Mouse (Mus musculus) midbrain, embryonic 14.5 days (tissue): ENCODE data around the gene Egfr. TPM values are rescaled to one million over a fixed set of nuclear protein-coding genes. Genes with fewer than 3 reads are reported as not detected.

Experiments used
- ATAC-seq: fragments of 200-750 bp; cut with Nextera tagmentation; 2 replicates; pipeline ENCODE4 v1.8.0; 2017; ENCODE audit warnings: moderate number of reproducible peaks, moderate library complexity; ENCODE audit not compliant: low FRiP score, low TSS enrichment
- DNase-seq: peaks from one replicate; pipeline ENCODE4 v3.0.0-alpha.2; 2015
- H3K27ac ChIP-seq: fragments of 300-500 bp; sonication (generic); replicated peaks from 2 replicates; pipeline ENCODE4 v1.5.1; 2014; ENCODE audit warnings: mild to moderate bottlenecking, low read depth, low read length, moderate library complexity
- H3K27me3 ChIP-seq: fragments of 300-500 bp; sonication (generic); 2 replicates; pipeline ENCODE4 v1.6.1; 2014; ENCODE audit warnings: low read length, control low read depth, mixed read lengths; ENCODE audit not compliant: control insufficient read depth, insufficient read depth
- H3K36me3 ChIP-seq: fragments of 300-500 bp; sonication (generic); 2 replicates; pipeline ENCODE4 v1.6.1; 2014; ENCODE audit warnings: low read length, control low read depth; ENCODE audit not compliant: control insufficient read depth, insufficient read depth
- H3K4me1 ChIP-seq: fragments of 300-500 bp; sonication (generic); 2 replicates; pipeline ENCODE4 v1.6.1; 2014; ENCODE audit warnings: mild to moderate bottlenecking, antibody characterized with exemption, low read length, control low read depth; ENCODE audit not compliant: control insufficient read depth, insufficient read depth
- H3K4me2 ChIP-seq: fragments of 300-500 bp; sonication (generic); 2 replicates; pipeline ENCODE4 v1.6.1; 2014; ENCODE audit warnings: mild to moderate bottlenecking, low read length, moderate library complexity
- H3K4me3 ChIP-seq: fragments of 300-500 bp; sonication (generic); replicated peaks from 2 replicates; pipeline ENCODE4 v1.5.1; 2014; ENCODE audit warnings: low read depth, low read length
- H3K9ac ChIP-seq: fragments of 300-500 bp; sonication (generic); replicated peaks from 2 replicates; pipeline ENCODE4 v1.6.1; 2014; ENCODE audit warnings: mild to moderate bottlenecking, low read length, moderate library complexity
- H3K9me3 ChIP-seq: fragments of 300-500 bp; sonication (generic); 2 replicates; pipeline ENCODE4 v1.6.1; 2016; ENCODE audit warnings: low read length, control low read depth, mixed read lengths; ENCODE audit not compliant: control insufficient read depth
- WGBS: fragments of 180-500 bp; shearing (Covaris S2); extraction: QIAGEN DNeasy Blood & Tissue Kit; methylation state at CpG from one replicate; pipeline ENCODE4 v1.1.7; 2014; 5-methylcytosine and 5-hydroxymethylcytosine counted together
- polyA plus RNA-seq: library from polyadenylated mRNA; unstranded; fragments of >200 nt; fragmentation: Nextera tagmentation; extraction: Ambion mirVana; gene quantifications from 2 replicates; pipeline ENCODE4 v1.2.1, GENCODE M21; 2014

The Egfr gene
- polyA plus RNA-seq, 1 experiment from 2014 or later: 4.2 TPM

DNA sequence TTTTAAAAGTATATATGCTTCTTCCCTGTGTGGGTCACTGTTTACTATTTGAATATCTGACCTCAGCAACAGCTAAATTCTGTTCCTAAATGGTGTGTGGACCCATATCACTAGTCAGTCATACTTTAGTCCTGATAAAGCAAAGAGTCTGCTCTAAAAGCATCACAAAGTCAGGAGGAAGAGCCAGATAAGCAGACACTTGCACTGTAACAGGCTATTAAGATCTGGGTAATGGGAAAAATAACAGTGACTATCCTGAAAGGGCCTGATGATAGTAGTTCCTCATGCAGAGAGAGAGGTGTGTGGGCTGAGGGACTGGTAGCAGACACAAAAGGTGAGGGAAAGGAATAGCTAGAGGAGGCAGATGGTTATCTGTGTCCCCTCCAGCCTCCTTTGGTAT is 61.3 kb downstream of the Egfr start:
- Histone ChIP-seq H3K27me3 (no peaks in the 10 kb centered on the region), H3K27ac (no peak overlapping the region), H3K9ac (no peak overlapping the region), H3K9me3 (no peaks in the 10 kb centered on the region), H3K36me3 (no peaks in the 10 kb centered on the region), H3K4me1 (no peaks in the 10 kb centered on the region), H3K4me3 (no peak overlapping the region), H3K4me2 (no peak overlapping the region)
- no peak for DNase-seq
- no peak for ATAC-seq

DNA sequence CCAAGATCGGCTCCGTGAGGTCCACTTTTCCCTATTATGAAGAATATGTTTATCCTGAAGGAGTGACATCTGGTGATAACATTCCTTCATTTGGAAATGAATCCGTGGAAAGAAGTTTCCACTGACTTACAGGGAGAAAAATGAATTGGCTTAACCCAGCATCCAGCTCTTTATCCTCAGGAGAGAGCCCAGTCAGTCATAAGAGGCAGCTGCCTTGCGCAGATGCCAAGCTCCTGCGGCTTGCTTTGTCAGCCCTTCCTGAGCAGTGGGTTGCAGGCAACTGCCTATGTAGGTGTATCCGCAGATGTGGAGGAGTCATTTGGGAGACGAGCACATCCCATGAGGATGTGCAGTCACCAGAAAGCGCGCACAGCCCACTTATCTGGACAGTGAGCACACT is 64.4 kb downstream of the Egfr start:
- no peak overlapping the region for H3K4me3 ChIP-seq
- no peaks in the 10 kb centered on the region for H3K27me3 ChIP-seq
- ATAC-seq (no peak), DNase-seq (no peak)
- no peak overlapping the region for H3K9ac ChIP-seq
- no peaks in the 10 kb centered on the region for H3K4me1 ChIP-seq
- no peak overlapping the region for H3K4me2 ChIP-seq
- no peaks in the 10 kb centered on the region for H3K36me3 ChIP-seq
- no peak overlapping the region for H3K27ac ChIP-seq
- WGBS: 94% methylated on average over 9 of the region's 9 CpGs
- no peaks in the 10 kb centered on the region for H3K9me3 ChIP-seq

DNA sequence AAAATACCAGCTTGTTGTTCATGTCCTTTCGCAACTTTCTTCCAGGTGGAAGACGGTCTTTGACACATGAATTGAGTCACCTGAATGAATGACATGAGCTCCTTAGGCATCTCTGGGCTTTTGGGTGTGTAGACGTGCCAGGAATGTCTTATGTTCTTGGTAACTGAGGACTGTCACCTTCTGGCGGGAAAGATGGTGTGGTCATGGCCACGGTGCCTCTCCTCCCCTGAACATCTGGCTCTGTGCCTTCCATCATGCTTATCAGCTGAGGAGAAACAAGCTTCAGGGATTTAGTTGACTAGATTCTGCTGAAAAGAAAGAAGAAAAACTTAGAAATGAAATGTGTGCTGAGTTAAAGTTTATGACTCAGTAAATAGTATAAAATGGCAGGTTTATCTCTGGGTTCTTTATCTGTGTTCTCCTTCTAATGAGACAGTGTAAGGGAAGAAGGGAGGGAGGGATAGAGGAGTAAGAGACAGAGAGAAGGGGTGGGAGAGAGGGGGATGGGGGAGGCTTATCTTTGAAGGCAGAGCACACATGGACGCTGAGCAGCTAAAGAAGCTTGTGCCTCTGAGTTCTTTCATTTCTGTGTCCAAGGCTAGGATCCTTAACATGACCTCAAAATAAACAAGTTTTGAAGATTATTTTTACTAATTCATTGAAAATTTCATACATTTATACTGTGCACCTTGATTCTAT is 65.5 kb downstream of the Egfr start:
- no peak overlapping the region for H3K4me3 ChIP-seq
- no peak for DNase-seq
- no peaks in the 10 kb centered on the region for H3K4me1 ChIP-seq
- no peak for ATAC-seq
- no peak overlapping the region for H3K27ac ChIP-seq
- no peak overlapping the region for H3K4me2 ChIP-seq
- 82% methylated on average over 6 of the region's 6 CpGs for WGBS
- no peaks in the 10 kb centered on the region for H3K27me3 ChIP-seq
- H3K9ac ChIP-seq: no peak overlapping the region
- no peaks in the 10 kb centered on the region for H3K36me3 ChIP-seq
- H3K9me3 ChIP-seq: no peaks in the 10 kb centered on the region

GRCm38 (mm10) chr11:16819424-16819823 is 67.4 kb downstream of the Egfr start:
- Histone ChIP-seq H3K4me3 (no peak overlapping the region), H3K27ac (no peak overlapping the region), H3K4me1 (no peaks in the 10 kb centered on the region), H3K9ac (no peak overlapping the region), H3K4me2 (no peak overlapping the region), H3K27me3 (no peaks in the 10 kb centered on the region), H3K9me3 (no peaks in the 10 kb centered on the region), H3K36me3 (no peaks in the 10 kb centered on the region)
- DNase-seq: no peak
- no peak for ATAC-seq
- WGBS: 96% methylated on average over 1 of the region's 1 CpGs

- DNase-seq: peak; percentile 9
- no peaks in the 10 kb centered on the region for H3K4me1 ChIP-seq
- ATAC-seq: no peak
- no peak overlapping the region for H3K9ac ChIP-seq
- H3K27ac ChIP-seq: no peak overlapping the region
- no peaks in the 10 kb centered on the region for H3K36me3 ChIP-seq
- no peaks in the 10 kb centered on the region for H3K27me3 ChIP-seq
- no peaks in the 10 kb centered on the region for H3K9me3 ChIP-seq
- H3K4me2 ChIP-seq: no peak overlapping the region
- no peak overlapping the region for H3K4me3 ChIP-seq
- 54% methylated on average over 6 of the region's 6 CpGs for WGBS
These were observed 68.1 kb downstream of the Egfr start for GRCm38 (mm10) chr11:16820138-16820537.

DNA sequence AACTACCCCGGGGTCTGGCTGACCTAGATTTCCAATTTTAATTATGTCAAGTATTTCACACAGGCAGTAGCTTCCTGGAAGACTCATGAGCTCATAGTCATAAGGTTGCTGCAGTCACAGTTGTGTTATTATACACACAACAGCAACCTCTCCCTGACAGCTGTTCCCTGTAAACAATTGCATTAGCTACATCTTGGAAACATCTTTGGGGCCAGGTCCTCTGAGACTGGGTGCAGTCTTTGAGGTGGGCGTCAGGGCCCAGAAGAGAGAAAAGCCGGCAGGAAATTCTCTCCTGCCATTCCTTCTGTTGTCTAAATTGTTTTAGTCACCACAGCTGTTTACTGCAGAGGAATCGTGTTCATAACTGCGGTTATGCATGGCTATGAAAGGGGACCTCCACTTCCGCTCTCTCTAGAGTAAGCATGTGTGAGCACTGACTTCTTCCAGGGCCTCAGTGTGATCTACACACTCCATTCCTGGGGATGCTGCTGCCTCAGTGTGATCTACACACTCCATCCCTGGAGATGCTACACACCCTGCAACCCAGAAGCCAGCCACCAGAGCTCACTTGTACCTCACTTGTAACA is 69.8 kb downstream of the Egfr start:
- Histone ChIP-seq H3K9me3 (no peaks in the 10 kb centered on the region), H3K36me3 (no peaks in the 10 kb centered on the region), H3K4me3 (no peak overlapping the region), H3K9ac (no peak overlapping the region), H3K27ac (no peak overlapping the region), H3K27me3 (no peaks in the 10 kb centered on the region), H3K4me2 (no peak overlapping the region), H3K4me1 (no peaks in the 10 kb centered on the region)
- DNase-seq: no peak
- 91% methylated on average over 6 of the region's 6 CpGs for WGBS
- no peak for ATAC-seq

DNA sequence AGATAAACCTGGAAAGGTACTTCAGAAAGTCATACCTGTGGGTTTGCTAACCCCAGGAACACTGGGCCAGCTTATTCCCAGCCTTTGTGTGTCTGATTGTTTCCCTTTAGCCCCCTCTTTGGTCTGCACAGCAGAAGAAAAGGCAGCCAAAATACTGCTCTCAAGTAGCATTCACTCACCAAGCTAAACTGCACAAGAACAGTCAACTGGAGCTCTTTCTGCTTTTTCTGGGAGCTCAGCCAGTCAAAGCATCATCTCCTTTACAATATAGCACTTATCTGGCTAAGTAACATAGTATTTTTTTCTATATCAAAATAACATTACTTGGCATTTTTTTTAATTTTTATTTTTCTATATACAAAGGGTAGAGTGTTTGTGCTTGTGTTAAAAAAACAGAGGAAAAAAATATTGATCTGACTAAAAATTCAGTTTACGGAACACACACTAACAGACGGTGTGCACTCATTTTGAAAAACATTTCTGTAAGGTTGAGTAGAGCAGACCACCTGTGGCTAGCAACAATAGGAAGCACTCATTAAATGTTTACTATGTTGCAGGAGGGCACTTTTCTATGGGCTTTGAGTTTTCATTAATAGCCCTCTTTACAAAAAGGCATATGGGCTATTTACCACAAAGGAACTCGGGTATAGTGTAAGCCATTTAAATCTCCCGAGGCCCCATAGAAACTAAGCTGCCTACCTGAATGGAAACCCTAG is 72.0 kb downstream of the Egfr start:
- Histone ChIP-seq H3K4me2 (no peak overlapping the region), H3K27ac (no peak overlapping the region), H3K27me3 (no peaks in the 10 kb centered on the region), H3K9ac (no peak overlapping the region), H3K4me3 (no peak overlapping the region), H3K9me3 (no peaks in the 10 kb centered on the region), H3K4me1 (no peaks in the 10 kb centered on the region), H3K36me3 (no peaks in the 10 kb centered on the region)
- ATAC-seq (no peak), DNase-seq (no peak)
- WGBS: 65% methylated on average over 4 of the region's 4 CpGs

- 87% methylated on average over 3 of the region's 3 CpGs for WGBS
- H3K4me2 ChIP-seq: no peak overlapping the region
- no peaks in the 10 kb centered on the region for H3K9me3 ChIP-seq
- no peak overlapping the region for H3K27ac ChIP-seq
- no peak for DNase-seq
- H3K9ac ChIP-seq: no peak overlapping the region
- H3K4me1 ChIP-seq: no peaks in the 10 kb centered on the region
- H3K27me3 ChIP-seq: no peaks in the 10 kb centered on the region
- no peak for ATAC-seq
- no peaks in the 10 kb centered on the region for H3K36me3 ChIP-seq
- H3K4me3 ChIP-seq: no peak overlapping the region
These were observed 77.5 kb downstream of the Egfr start for GRCm38 (mm10) chr11:16829468-16829867.
